Mouse (Mus musculus) neutrophil, adult 5-6 weeks (primary cell): Measurements from ENCODE around the gene Aox2. TPM values are rescaled to one million over a fixed set of nuclear protein-coding genes. Genes with fewer than 3 reads are reported as not detected.

ENCODE experiments used
- ATAC-seq: fragments of 151-379, 151-347 bp; 2 replicates; pipeline ENCODE4 v1.8.0; 2017; ENCODE audit warnings: mild to moderate bottlenecking, moderate TSS enrichment; ENCODE audit not compliant: insufficient number of reproducible peaks, poor library complexity, low FRiP score, severe bottlenecking; ENCODE audit errors: extremely low read depth
- total RNA-seq: library from RNA; stranded (forward); fragments of 200-1000 nt; gene quantifications from 2 replicates; pipeline ENCODE4 v1.2.3, GENCODE M21; 2017

Aox2 gene
- not detected in 2 replicates for total RNA-seq

DNA sequence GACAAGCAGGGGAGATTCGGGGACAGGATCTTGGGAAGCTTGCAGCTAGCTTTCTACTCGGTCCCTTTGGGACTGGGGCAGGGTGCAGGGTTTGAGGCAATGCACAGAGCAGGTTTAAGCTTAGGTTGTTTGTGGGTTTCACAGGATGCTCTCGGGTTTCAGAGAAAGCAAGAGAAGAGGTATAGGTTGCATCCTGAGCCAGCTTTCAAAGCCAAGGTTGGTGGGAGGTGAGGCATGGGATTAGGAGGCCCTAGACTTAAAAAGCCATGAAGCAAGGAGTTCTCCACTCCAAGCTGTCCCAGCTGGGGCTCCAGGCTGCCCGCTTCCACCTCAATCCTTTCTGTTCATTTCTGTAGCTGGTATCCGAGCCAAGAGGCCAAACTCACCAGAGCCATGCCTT is at the start of gene Aox2:
Gene Aox2, plus strand, starts transcription at position 301 of the 400 bp plus-strand sequence.
- no peak for ATAC-seq

DNA sequence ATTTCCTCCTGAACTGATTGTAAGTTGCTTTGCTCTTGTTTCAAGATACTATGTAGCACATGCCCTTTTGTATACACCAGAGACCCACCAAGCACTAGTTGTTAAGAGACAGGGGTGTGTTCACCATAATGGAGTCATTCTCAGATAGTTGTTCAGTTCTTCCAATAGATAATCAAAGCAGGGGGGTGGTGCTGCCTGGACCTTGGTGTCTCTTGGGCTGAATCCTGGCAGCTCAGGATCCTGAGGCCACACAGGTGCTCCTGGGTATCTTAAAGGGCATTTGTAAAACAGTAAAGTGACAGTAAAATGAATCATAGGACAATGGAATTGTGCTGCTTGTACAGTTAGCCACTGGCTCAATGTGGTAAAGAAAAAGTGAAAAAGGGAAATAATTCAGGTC is 49.2 kb upstream of the Aox2 start:
- ATAC-seq = no peak

- no peak for ATAC-seq
Measured at GRCm38 (mm10) chr1:58229774-58230173, 48.4 kb upstream of the Aox2 start.

DNA sequence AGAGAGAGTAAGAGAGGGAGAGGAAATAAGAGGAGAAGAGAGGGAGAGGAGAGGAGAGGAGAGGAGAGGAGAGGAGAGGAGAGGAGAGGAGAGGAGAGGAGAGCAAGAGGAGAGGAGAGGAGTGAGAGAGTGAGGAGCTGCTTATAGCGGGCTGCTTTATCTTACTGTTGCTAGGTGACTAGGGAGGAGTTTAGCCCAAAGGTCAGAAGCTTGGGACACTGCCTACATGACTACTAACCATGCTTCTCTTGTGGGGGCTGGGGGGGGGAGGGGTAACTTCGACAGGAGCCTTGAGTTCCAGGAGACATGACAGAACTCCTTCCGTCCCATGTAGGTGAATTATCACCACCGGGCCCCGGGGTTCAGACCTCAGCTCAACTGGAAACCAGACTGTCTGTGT is 47.6 kb upstream of the Aox2 start:
- ATAC-seq = no peak

GRCm38 (mm10) chr1:58235405-58235804 is 42.7 kb upstream of the Aox2 start:
- no peak for ATAC-seq

DNA sequence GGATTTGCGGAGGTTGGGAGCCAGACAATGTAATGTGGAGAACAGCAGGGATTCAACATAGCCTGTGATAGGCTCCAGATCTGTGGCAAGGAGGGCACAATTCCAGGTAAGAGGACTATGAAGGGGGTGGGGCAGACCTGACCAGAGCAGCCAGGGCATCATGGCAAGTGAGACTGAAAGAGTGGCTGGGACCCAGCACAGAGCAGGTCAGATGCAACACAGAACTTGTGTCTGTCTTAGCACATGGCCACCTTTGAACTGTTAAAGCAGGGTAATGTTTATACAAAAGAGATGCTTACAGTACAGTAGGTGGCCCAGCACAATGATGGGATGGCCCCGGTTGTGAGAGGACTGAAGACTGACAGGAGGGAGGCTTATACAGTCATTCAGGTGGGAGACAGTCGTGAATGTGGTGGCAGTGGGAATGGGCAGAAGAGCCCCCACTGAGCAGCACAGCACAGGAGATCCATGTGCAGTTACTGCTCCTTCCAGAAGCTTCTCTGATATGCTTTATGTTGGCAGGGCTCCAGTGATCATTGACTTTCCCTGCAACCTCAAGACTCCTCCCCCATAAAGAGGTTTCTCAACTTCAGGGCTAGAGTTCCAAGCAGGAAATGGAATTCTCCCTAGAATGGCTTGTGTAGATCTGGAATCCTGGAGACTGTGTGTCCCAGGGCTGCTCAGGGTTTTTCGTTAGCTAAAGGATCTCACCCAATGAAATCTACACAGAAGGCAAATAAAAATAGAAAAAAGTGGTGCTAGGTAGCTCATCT is 40.4 kb upstream of the Aox2 start:
- ATAC-seq = no peak

GRCm38 (mm10) chr1:58238440-58238839 is 39.7 kb upstream of the Aox2 start:
- no peak for ATAC-seq

GRCm38 (mm10) chr1:58238961-58239360 is 39.2 kb upstream of the Aox2 start:
- ATAC-seq = no peak

GRCm38 (mm10) chr1:58240347-58240746 is 37.8 kb upstream of the Aox2 start:
- no peak for ATAC-seq

DNA sequence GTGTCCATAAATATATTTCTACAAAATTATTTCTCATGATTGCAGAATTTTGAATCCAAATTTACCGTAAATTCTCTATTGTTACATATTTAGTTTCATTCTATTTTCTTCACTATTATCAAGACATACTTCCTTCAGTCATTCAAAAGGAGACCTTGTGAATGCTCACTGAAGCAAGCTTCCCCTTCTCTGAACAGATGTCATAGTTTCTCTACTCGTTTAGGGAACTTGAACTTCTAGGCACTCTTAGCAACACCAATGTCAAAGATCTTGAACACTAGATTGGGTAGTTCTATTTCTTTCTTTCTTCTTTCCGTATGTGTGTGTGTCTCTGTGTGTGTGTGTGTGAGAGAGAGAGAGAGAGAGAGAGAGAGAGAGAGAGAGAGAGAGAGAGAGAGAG is 33.6 kb upstream of the Aox2 start:
- peak; percentile 41; the same call in 1 of the 2 replicates for ATAC-seq

DNA sequence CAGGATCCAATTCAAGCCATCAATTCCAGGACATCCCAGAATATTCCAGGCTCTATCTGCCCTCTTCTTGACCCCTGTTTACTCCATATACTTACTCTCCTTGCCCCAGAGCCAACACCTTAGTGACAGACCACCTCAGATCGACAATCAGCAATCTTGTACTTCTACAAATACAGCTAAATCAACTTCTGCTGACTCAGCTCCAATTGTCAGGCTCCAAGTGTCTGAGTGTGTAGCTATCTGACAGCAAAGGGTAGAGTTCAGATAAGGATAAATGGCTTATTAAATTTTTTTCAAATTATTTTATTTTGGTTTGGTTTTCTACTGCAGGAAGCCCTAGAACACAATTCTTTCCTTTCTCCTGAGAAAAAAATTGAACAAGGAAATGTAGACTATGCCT is 29.6 kb upstream of the Aox2 start:
- no peak for ATAC-seq

GRCm38 (mm10) chr1:58253466-58253865 is 24.7 kb upstream of the Aox2 start:
- ATAC-seq = no peak

DNA sequence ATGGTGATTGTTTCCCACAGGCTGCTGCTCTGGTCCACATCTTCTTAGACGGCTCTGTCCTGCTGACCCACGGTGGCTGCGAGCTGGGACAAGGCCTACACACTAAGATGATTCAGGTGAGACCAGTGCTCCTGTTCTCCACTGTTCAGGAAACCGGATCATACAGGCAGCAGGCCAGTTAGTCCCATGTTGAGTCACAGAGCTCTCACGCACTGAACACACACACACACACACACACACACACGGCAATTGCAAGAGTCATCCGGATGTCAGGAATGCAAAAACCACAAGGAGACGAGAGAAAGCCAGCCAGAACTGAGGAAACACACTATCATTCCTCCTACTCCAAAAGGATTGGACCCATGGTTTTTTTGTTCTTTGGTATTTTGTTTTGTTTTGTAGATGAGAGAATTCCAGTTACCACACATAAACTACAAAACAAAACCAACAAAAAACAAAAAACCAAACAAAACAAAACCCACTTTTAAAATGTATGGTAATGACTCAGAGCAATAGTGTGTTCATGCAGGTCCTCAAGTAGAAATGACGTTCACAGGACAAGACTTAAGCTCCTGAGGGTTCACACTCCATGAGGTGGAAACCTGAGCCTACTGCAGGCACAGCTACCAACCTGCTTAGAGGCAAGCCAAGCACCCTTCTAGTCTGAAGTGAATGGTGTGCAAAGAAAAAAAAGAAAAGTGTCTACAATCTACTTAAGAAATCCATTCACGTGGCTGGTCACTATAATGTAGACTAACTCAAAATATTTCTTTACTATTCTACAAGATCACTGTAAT is 20.7 kb upstream of the Aox2 start:
- no peak for ATAC-seq

DNA sequence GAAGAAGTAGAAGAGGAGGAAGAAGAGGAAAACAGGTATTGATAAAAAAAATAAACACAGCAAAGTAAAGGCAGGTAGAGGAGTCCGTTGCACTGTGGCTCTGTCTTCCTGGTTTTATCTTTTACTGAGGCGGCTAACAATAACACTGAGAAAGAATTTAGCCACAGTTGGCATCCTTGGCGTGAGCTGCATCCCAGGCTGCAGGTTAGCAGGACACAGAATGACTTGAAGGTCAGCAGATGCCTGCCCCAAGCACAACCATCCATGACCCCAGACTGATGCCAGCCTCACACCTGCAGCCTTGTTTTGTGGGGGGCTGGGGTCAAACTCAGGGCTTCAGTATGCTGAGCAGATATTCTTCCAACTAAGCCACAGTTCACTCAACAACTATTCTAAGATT is 17.8 kb upstream of the Aox2 start:
- no peak for ATAC-seq

GRCm38 (mm10) chr1:58268231-58268630 is 9.9 kb upstream of the Aox2 start:
- ATAC-seq = no peak

DNA sequence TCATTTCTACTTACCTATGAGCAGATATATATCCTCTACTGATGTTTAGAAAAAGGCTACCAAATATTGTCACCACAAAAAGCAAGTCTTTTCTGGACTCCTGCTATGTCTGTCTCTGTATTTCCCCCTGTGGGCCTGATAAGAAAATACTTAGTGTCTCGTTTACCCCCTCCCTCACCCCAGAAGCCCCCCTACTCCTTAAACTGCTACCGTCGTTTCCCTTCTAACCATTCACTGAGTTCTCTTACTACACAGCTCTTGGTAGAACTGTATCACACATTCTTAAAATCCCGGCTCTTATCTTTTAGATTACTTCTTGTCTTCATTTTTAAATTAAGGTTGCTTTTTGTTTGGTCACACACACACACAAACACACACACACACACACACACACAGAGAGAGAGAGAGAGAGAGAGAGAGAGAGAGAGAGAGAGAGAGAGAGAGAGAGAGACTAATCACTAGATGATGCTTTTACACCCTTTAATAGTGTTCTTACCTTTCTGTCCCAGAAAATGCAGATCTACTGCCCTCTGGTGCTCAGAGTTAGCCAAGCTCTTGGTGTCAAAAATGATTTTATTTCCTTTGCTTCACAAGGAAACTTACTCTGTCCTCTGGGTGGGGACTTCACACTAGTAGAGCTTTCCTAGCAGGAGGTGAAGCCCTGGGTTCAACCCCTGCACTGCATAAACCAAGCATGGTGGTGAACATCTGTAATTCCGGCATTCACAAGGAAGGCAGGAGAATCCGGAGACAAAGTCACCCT is 7.1 kb upstream of the Aox2 start:
- ATAC-seq = no peak

- ATAC-seq = no peak
Measured at GRCm38 (mm10) chr1:58275879-58276278, 2.2 kb upstream of the Aox2 start.

- ATAC-seq = no peak
Measured at GRCm38 (mm10) chr1:58278513-58278912, 387 bp downstream of the Aox2 start.

DNA sequence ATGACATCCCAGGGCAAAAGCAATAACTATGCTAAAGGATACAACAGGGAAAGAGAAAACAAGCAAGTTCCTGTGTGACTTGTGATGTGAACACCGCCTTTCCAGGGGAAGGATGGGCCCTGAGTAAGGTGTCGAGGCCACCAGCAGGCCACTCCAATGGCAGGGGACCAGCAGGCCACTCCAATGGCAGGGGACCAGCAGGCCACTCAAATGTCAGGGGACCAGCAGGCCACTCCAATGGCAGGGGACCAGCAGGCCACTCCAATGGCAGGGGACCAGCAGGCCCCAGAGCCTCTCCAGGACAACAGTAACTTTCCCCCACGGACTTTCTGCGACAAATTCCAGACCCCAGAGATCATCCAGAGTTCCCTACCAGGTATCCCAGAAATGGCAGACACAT is 2.3 kb downstream of the Aox2 start:
- ATAC-seq = no peak
